Mouse (Mus musculus) limb, embryonic 14.5 days (tissue): Measurements from ENCODE around the gene Ifitm1. TPM values are rescaled to one million over a fixed set of nuclear protein-coding genes. Genes with fewer than 3 reads are reported as not detected.

Experiments
- ATAC-seq: fragments of 200-750 bp; cut with Nextera tagmentation; 2 replicates; pipeline ENCODE4 v1.8.0; 2017; ENCODE audit warnings: low read depth, moderate number of reproducible peaks, moderate TSS enrichment; ENCODE audit not compliant: low FRiP score
- DNase-seq: peaks from one replicate; pipeline ENCODE4 v3.0.0-alpha.2; 2015; ENCODE audit warnings: low spot score
- H3K27ac ChIP-seq: fragments of 300-500 bp; sonication (generic); replicated peaks from 2 replicates; pipeline ENCODE4 v1.5.1; 2014; ENCODE audit warnings: low read depth, mild to moderate bottlenecking, low read length, moderate library complexity, mixed read lengths
- H3K27me3 ChIP-seq: fragments of 300-500 bp; sonication (generic); 2 replicates; pipeline ENCODE4 v1.6.1; 2014; ENCODE audit warnings: low read length, mixed read lengths; ENCODE audit not compliant: control insufficient read depth, insufficient read depth
- H3K36me3 ChIP-seq: fragments of 300-500 bp; sonication (generic); 2 replicates; pipeline ENCODE4 v1.6.1; 2014; ENCODE audit warnings: mild to moderate bottlenecking, low read length, moderate library complexity, mixed read lengths; ENCODE audit not compliant: control insufficient read depth, insufficient read depth
- H3K4me1 ChIP-seq: fragments of 300-500 bp; sonication (generic); 2 replicates; pipeline ENCODE4 v1.6.1; 2014; ENCODE audit warnings: antibody characterized with exemption, low read length, mixed read lengths; ENCODE audit not compliant: control insufficient read depth, insufficient read depth
- H3K4me2 ChIP-seq: fragments of 300-500 bp; sonication (generic); replicated peaks from 2 replicates; pipeline ENCODE4 v1.6.1; 2014; ENCODE audit warnings: low read depth, mild to moderate bottlenecking, low read length, moderate library complexity; ENCODE audit not compliant: severe bottlenecking
- H3K4me3 ChIP-seq: fragments of 300-500 bp; sonication (generic); replicated peaks from 2 replicates; pipeline ENCODE4 v1.5.1; 2014; ENCODE audit warnings: low read length
- H3K9ac ChIP-seq: fragments of 300-500 bp; sonication (generic); 2 replicates; pipeline ENCODE4 v1.6.1; 2014; ENCODE audit warnings: mild to moderate bottlenecking, low read depth, low read length, moderate library complexity; ENCODE audit not compliant: severe bottlenecking
- H3K9me3 ChIP-seq: fragments of 300-500 bp; sonication (generic); 2 replicates; pipeline ENCODE4 v1.6.1; 2016; ENCODE audit warnings: low read length; ENCODE audit not compliant: control insufficient read depth
- POLR2A ChIP-seq: fragments of 200-500 bp; IDR thresholded peaks from 2 replicates; pipeline ENCODE4 v1.8.0; 2012; ENCODE audit warnings: inconsistent platforms, mild to moderate bottlenecking, moderate library complexity, borderline replicate concordance; ENCODE audit not compliant: insufficient read depth, insufficient read length; ENCODE audit errors: extremely low read depth
- WGBS: fragments of 180-500 bp; shearing (Covaris S2); extraction: QIAGEN DNeasy Blood & Tissue Kit; methylation state at CpG from one replicate; pipeline ENCODE4 v1.1.7; 2014; 5-methylcytosine and 5-hydroxymethylcytosine counted together
- polyA plus RNA-seq, 2 experiments: library from polyadenylated mRNA; depleted of rRNA in 1 of 2; stranded (reverse) in 1 of 2; unstranded in 1 of 2; fragments of >200 nt; fragmentation: Nextera tagmentation in 1 of 2; extraction: Ambion mirVana in 1 of 2; gene quantifications; 2 replicates each; pipeline versions ENCODE4 v1.2.1 to v1.2.3; 2012 to 2014

Ifitm1 gene
- 68.1 and 115 TPM in 2 replicates for polyA plus RNA-seq (2012; rRNA removed)
- polyA plus RNA-seq (2014; fragmentation: Nextera tagmentation; extraction: Ambion mirVana): 55.4 and 66.7 TPM in 2 replicates

DNA sequence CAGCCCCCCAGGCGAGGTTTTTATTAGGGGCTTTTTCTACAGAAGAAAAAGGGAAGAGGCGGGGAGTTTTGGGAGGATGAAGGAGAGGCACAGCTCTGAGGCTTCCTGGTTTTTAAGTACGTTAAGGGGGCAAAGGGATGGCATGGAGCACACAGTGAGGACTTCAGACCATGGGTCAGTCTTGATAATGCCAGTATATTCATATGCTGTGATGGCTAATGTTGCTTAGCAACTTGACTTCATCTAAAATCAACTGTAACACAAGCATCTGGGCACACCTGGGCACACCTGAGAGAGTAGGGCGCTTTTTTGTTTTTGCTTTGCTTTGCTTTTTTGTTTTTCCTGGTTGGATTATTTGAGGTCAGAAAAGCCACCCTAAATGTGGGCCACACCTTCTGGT is at the start of gene Ifitm1:
Gene Ifitm1 (plus strand): TSS at position 301 of the 400 bp plus-strand sequence.
- no peaks in the 10 kb centered on the region for H3K9me3 ChIP-seq
- no peak for DNase-seq
- H3K9ac ChIP-seq: peak within 1 kb of the TSS; percentile 25; the same call in 1 of the 2 replicates
- H3K27me3 ChIP-seq: no peaks in the 10 kb centered on the region
- no peak for TF ChIP-seq POLR2A
- H3K36me3 ChIP-seq: no peaks in the 10 kb centered on the region
- H3K4me2 ChIP-seq: 0 out of 2 replicates have a peak within 1 kb of the TSS, but pooled peaks have one; percentile 22
- no peak for ATAC-seq
- WGBS: 92% methylated on average over 4 of the region's 4 CpGs
- H3K4me1 ChIP-seq: peaks cover 13% of the 10 kb centered on the region
- H3K27ac ChIP-seq: peak within 1 kb of the TSS; percentile 43
- H3K4me3 ChIP-seq: no peak within 1 kb of the TSS; the same call in 1 of the 2 replicates

GRCm38 (mm10) chr7:140919911-140920310 is 47.1 kb upstream of the Ifitm1 start:
- Histone ChIP-seq H3K4me3 (no peak overlapping the region), H3K27me3 (peaks cover 45% of the 10 kb centered on the region), H3K9me3 (no peaks in the 10 kb centered on the region), H3K36me3 (no peaks in the 10 kb centered on the region), H3K4me2 (no peak overlapping the region), H3K27ac (no peak overlapping the region), H3K9ac (no peak overlapping the region), H3K4me1 (peaks cover 7% of the 10 kb centered on the region; the same call in 1 of the 2 replicates)
- no peak for TF ChIP-seq POLR2A
- no peak for ATAC-seq
- DNase-seq: no peak
- WGBS: 79% methylated on average over 4 of the region's 4 CpGs

- Histone ChIP-seq H3K9me3 (no peaks in the 10 kb centered on the region), H3K27ac (no peak within 1 kb of the TSS), H3K4me3 (no peak within 1 kb of the TSS), H3K36me3 (no peaks in the 10 kb centered on the region), H3K4me2 (no peak within 1 kb of the TSS), H3K4me1 (peaks cover 7% of the 10 kb centered on the region; the same call in 1 of the 2 replicates), H3K9ac (no peak within 1 kb of the TSS), H3K27me3 (peaks cover 45% of the 10 kb centered on the region)
- 69% methylated on average over 8 of the region's 8 CpGs for WGBS
- DNase-seq (no peak), ATAC-seq (no peak)
- no peak for TF ChIP-seq POLR2A
Measured at GRCm38 (mm10) chr7:140920418-140921029, 46.5 kb upstream of the Ifitm1 start, which contains the start of gene Nlrp6. Nlrp6 (plus strand) TSS chr7:140920902.

DNA sequence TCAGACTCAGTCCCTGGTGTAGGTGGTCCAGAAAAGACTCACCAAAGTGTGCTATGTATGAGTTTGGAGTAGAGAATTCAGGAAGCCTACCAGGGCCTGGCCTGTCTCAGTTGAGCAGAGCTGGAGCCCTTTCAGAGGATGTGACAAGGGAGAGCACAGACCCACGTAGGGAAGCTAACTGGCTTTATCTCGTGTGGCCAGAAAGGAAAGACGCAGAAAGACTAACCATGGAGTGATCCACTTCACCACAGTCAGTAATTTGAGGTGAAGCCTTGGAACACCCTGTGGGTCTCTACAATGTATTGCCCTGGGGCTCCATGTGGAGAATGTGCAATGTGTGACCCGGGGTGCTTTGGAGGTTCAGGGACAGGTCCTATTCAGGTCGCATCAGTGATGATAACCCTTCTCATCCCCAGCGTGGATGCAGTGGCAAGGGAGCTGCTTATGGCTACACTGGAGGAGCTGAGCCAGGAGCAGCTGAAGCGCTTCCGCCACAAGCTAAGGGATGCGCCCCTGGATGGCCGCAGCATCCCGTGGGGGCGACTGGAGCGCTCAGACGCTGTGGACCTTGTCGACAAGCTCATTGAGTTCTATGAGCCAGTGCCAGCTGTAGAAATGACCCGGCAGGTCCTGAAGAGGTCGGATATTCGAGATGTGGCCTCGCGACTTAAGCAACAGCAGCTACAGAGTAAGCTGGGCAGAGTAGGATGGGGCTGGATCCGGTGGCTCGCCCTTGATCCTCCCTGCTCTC is 45.6 kb upstream of the Ifitm1 start:
- Histone ChIP-seq H3K36me3 (no peaks in the 10 kb centered on the region), H3K9ac (no peak overlapping the region), H3K27me3 (peaks cover 45% of the 10 kb centered on the region), H3K9me3 (no peaks in the 10 kb centered on the region), H3K4me3 (no peak overlapping the region), H3K27ac (no peak overlapping the region), H3K4me2 (no peak overlapping the region), H3K4me1 (peaks cover 7% of the 10 kb centered on the region; the same call in 1 of the 2 replicates)
- ATAC-seq (no peak), DNase-seq (no peak)
- TF ChIP-seq POLR2A: no peak
- 28% methylated on average over 22 of the region's 22 CpGs for WGBS

- no peak overlapping the region for H3K27ac ChIP-seq
- peak overlapping the region; percentile 31; the same call in 1 of the 2 replicates for H3K9ac ChIP-seq
- peaks cover 45% of the 10 kb centered on the region for H3K27me3 ChIP-seq
- no peaks in the 10 kb centered on the region for H3K36me3 ChIP-seq
- no peak for TF ChIP-seq POLR2A
- ATAC-seq: no peak
- DNase-seq: no peak
- H3K9me3 ChIP-seq: no peaks in the 10 kb centered on the region
- 1% methylated on average over 49 of the region's 49 CpGs for WGBS
- peaks cover 7% of the 10 kb centered on the region; the same call in 1 of the 2 replicates for H3K4me1 ChIP-seq
- H3K4me3 ChIP-seq: peak overlapping the region; percentile 36
- peak overlapping the region; percentile 57 for H3K4me2 ChIP-seq
Measured at GRCm38 (mm10) chr7:140922398-140923069, 44.5 kb upstream of the Ifitm1 start.
